Mouse (Mus musculus): Measurements from ENCODE around the gene Rnasel. TPM values are rescaled to one million over a fixed set of nuclear protein-coding genes. Genes with fewer than 3 reads are reported as not detected.

Rnasel gene
- polyA plus RNA-seq, 1 experiment from 2014 or later: 10.5 TPM

DNA sequence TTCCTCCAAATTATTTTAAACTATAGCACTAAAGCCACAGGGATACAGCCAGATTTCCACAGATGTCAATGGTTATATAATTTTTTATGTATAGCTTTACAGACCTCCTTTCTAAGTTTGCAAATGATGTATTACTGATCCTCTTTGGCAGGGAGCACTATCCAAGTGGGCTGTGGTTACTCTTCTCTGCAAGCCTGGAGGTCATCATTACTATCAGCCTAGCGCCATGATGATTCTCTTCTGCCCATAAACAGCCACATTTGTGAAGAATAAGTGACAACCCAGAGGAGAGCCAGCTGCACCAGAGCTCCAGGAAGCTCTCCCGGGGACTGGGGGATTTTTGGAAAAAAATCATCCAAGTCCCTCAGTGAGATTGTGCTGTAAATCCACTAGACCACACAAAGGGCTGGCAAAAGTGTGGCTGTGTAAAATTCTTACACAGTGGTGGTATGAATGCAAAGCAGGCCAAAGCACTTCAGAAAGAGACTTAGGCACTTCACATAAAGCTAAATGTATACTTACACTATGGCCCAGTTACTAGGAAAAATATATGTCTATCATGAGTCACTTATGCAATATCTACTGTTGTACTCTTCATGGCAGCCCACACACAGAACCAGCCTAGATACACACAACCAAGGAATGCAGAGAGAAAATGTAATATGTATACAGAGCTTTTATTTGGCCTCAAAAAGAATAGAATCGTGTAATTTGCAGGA lies 37.5 kb upstream of the Rnasel start:
- H3K27me3 ChIP-seq: no peaks in the 10 kb centered on the region
- H3K9ac ChIP-seq (replicated peaks): no peak overlapping the region
- no peaks in the 10 kb centered on the region for H3K36me3 ChIP-seq
- H3K9me3 ChIP-seq: no peaks in the 10 kb centered on the region
- no peak overlapping the region for H3K27ac ChIP-seq
- 74% methylated on average over 3 of the region's 3 CpGs for WGBS
- ATAC-seq (ENCODE audit: insufficient number of reproducible peaks, insufficient read depth, low FRiP score, low TSS enrichment, low read depth): no peak
- no peak overlapping the region for H3K4me3 ChIP-seq (replicated peaks)
- H3K4me2 ChIP-seq: no peak overlapping the region
- H3K4me1 ChIP-seq (replicated peaks): no peaks in the 10 kb centered on the region

DNA sequence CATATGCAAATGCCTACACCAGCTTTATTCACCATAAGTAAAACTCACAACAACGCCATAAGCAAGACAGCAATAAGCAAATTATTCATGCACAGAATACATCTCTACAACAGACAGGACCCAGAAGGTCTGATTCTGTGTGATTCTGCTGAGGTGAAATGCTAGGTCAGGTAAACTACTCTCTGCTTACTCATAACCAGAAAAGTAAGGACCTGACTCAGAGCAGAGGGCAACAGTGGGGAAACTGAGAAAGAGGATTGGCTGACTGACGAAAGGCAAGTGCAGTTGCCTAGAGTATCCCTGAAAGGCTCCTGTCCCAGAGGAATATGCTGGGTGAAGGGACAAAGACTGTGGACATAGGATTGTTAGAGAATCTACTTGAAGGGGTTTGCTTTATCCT lies 36.6 kb upstream of the Rnasel start:
- no peaks in the 10 kb centered on the region for H3K36me3 ChIP-seq
- H3K9ac ChIP-seq (replicated peaks): no peak overlapping the region
- 93% methylated on average over 2 of the region's 2 CpGs for WGBS

DNA sequence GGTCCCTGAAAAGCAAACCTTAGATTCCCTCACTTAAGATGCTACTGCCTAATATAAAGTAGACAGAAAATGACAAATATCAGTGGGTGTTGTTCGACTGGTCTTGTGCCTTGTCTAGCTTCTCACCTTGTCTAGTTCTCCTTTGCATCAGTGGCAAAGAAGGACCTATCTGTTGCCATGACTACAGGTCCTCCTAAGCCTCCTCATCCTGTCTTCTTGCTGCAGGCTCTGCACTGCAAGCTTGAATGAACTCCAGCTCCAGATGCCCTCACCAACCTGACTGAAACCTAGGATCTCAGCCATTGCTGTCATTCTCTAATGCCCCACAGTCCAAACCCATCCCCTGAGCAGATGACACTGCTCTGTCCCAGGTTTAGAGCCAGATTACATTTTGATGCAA lies 31.2 kb upstream of the Rnasel start:
- ATAC-seq (ENCODE audit: insufficient number of reproducible peaks, insufficient read depth, low FRiP score, low TSS enrichment, low read depth): no peak
- Histone ChIP-seq H3K36me3 (no peaks in the 10 kb centered on the region), H3K27ac (no peak overlapping the region), H3K4me3 (replicated peaks) (no peak overlapping the region), H3K4me2 (no peak overlapping the region), H3K27me3 (no peaks in the 10 kb centered on the region), H3K9me3 (no peaks in the 10 kb centered on the region), H3K9ac (replicated peaks) (no peak overlapping the region), H3K4me1 (replicated peaks) (no peaks in the 10 kb centered on the region)
- WGBS: 84% methylated on average over 1 of the region's 1 CpGs

More for the DNA sequence above, 36.6 kb upstream of the Rnasel start:
- H3K4me3 ChIP-seq (replicated peaks): no peak overlapping the region
- no peak overlapping the region for H3K27ac ChIP-seq
- no peaks in the 10 kb centered on the region for H3K27me3 ChIP-seq
- H3K4me1 ChIP-seq (replicated peaks): no peaks in the 10 kb centered on the region
- no peaks in the 10 kb centered on the region for H3K9me3 ChIP-seq
- H3K4me2 ChIP-seq: no peak overlapping the region
- no peak for ATAC-seq (ENCODE audit: insufficient number of reproducible peaks, insufficient read depth, low FRiP score, low TSS enrichment, low read depth)

DNA sequence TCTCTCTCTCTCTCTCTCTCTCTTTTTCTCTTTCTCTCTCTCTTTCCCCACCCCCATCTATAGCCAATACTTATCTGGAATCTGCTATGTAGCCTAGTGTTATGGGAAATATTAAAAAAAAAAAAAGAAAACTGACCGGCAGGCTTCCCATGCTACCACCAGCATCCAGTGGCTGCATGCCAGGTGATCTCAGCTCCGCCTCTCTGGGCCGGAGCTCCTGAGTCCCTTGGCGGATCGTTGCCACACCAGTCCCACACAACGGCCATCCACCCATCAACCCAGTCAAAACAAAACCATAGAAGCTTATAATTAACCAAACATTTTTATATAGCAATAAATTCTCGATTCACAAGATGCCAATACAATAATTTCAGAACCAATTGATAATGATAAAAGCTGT lies 28.3 kb upstream of the Rnasel start:
- Histone ChIP-seq H3K4me3 (replicated peaks) (no peak overlapping the region), H3K36me3 (no peaks in the 10 kb centered on the region), H3K4me2 (no peak overlapping the region), H3K27ac (no peak overlapping the region), H3K27me3 (no peaks in the 10 kb centered on the region), H3K9ac (replicated peaks) (no peak overlapping the region), H3K4me1 (replicated peaks) (no peaks in the 10 kb centered on the region), H3K9me3 (no peaks in the 10 kb centered on the region)
- 82% methylated on average over 7 of the region's 7 CpGs for WGBS
- ATAC-seq (ENCODE audit: insufficient number of reproducible peaks, insufficient read depth, low FRiP score, low TSS enrichment, low read depth): no peak

DNA sequence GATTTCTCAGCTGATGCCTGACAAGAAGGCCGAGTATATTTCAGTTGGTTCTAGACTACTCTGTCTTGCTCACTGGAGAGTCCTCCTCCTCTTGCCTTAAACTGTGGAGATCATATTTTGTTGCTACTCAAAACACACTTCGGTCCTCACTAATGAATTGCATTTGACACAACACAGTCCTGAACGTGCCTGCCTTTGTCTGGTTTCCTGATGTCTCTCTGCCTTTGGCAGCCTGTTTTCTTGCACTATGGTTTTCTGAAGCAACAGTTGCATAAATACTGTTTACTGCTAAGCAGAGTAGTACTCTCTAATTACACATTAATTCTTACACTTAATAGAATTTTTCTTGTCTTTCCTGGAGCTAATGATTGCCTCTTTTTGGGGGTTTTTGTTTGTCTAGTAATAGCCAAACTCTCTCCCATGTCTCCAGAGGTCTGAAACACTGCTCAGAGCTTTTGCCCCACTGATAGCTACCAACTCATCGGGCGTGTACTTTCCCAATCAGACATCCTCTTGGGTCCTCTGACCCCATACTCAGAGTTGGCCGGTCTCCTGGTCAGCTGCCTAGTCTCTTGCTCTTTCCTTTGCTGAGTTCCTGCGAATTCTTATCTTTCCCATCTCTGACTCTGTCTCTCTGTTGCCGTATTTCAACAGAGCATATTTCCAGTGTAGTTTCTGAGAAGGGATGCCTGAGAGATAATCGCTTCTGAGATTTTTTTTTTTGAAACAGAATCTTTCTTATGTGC lies 27.5 kb upstream of the Rnasel start:
- Histone ChIP-seq H3K9ac (replicated peaks) (no peak overlapping the region), H3K4me2 (no peak overlapping the region), H3K9me3 (no peaks in the 10 kb centered on the region), H3K36me3 (no peaks in the 10 kb centered on the region), H3K27ac (no peak overlapping the region), H3K4me3 (replicated peaks) (no peak overlapping the region), H3K4me1 (replicated peaks) (no peaks in the 10 kb centered on the region), H3K27me3 (no peaks in the 10 kb centered on the region)
- WGBS: 86% methylated on average over 9 of the region's 9 CpGs
- no peak for ATAC-seq (ENCODE audit: insufficient number of reproducible peaks, insufficient read depth, low FRiP score, low TSS enrichment, low read depth)

DNA sequence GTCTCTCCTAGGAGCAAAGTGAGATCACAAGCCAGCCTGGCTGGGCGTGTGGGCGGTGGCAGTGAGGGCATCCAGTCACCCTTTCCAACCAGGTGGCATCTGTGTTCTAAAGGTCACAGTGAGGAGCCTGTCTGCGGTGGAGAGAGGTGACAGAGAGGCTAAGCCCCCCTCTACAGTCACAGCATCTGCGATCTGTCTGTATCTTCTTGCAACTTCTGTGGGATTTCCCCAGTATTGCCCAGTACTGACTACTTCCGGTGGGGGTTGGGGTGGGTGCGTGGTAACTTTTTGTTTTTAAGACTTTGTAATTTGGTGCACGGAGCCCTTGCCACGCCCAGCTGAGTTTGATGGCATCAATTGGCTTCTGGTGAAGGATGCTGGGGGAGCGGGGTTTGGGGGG lies 25.8 kb upstream of the Rnasel start:
- H3K27me3 ChIP-seq: no peaks in the 10 kb centered on the region

DNA sequence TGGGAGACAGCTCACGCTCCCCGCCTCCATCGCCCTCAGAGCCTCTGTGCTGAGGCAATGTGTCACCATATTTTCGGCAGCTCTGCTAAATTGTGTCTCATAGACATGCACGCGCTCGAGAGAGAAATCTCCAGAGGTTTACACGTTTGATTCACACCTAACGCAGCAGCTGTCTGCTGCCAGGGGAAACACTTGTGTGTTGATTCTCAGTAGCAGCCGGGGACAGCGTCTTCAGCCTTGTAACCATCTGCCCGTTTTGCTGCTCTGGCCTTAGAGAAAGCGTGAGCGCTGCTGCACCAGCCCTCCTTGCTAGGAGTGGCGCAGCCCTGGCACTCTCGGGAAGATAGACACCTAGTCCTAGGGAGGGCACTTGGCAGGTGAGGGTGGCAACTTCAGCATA lies 22.6 kb upstream of the Rnasel start:
- 84% methylated on average over 16 of the region's 16 CpGs for WGBS
- H3K27ac ChIP-seq: no peak overlapping the region

More for the DNA sequence above, 25.8 kb upstream of the Rnasel start:
- no peak for ATAC-seq (ENCODE audit: insufficient number of reproducible peaks, insufficient read depth, low FRiP score, low TSS enrichment, low read depth)
- 77% methylated on average over 9 of the region's 9 CpGs for WGBS
- Histone ChIP-seq H3K9ac (replicated peaks) (no peak overlapping the region), H3K4me3 (replicated peaks) (no peak overlapping the region), H3K27ac (no peak overlapping the region), H3K36me3 (no peaks in the 10 kb centered on the region), H3K9me3 (no peaks in the 10 kb centered on the region), H3K4me2 (no peak overlapping the region), H3K4me1 (replicated peaks) (no peaks in the 10 kb centered on the region)

DNA sequence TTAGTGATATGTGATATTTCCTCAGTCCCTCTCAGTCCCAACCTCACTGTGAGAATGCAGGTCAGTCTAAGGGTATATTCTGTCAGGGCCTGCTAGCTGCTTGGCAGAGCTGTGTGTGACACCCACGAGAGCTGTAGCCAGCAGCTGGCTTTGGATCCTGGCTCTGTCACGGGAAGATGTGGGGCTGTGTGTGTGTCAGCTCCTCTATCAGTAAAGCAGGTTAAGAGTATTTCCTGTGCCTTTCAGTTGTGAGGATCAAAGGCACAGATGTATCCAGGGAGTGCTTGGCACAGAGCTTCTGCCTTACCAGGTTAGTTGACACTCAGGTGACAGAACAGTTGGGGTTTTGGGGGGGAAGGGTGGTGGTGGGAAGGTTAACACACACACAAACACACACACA lies 19.4 kb upstream of the Rnasel start:
- Histone ChIP-seq H3K36me3 (no peaks in the 10 kb centered on the region), H3K9ac (replicated peaks) (no peak overlapping the region), H3K4me2 (no peak overlapping the region), H3K27me3 (no peaks in the 10 kb centered on the region), H3K4me1 (replicated peaks) (peaks cover 21% of the 10 kb centered on the region), H3K4me3 (replicated peaks) (no peak overlapping the region), H3K27ac (no peak overlapping the region), H3K9me3 (no peaks in the 10 kb centered on the region)
- no peak for ATAC-seq (ENCODE audit: insufficient number of reproducible peaks, insufficient read depth, low FRiP score, low TSS enrichment, low read depth)
- WGBS: 57% methylated on average over 2 of the region's 2 CpGs

More for the DNA sequence above, 22.6 kb upstream of the Rnasel start:
- Histone ChIP-seq H3K36me3 (no peaks in the 10 kb centered on the region), H3K4me2 (no peak overlapping the region), H3K9me3 (no peaks in the 10 kb centered on the region), H3K9ac (replicated peaks) (no peak overlapping the region), H3K4me1 (replicated peaks) (no peaks in the 10 kb centered on the region), H3K4me3 (replicated peaks) (no peak overlapping the region), H3K27me3 (no peaks in the 10 kb centered on the region)
- ATAC-seq (ENCODE audit: insufficient number of reproducible peaks, insufficient read depth, low FRiP score, low TSS enrichment, low read depth): no peak

DNA sequence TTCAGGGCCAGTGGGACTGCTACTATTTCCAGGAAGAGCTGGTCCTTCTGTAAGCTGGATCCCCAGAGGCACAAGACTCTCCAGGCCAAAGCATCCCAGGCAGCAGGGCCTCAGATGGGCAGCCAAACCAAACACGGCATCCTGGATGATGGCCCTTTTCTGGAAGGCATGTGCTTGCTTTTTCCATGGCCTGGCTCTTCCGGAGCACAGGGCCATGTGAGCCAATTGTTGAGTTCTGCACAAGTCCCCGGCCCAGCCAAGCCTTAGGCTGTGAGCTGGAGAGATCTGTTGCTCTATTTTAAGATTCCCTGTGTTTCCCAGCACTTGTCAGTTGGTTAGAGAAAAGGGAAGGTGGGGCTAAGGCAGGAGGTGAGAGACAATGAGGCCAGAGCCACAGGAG lies 18.6 kb upstream of the Rnasel start:
- no peaks in the 10 kb centered on the region for H3K36me3 ChIP-seq
- no peak for ATAC-seq (ENCODE audit: insufficient number of reproducible peaks, insufficient read depth, low FRiP score, low TSS enrichment, low read depth)
- 61% methylated on average over 3 of the region's 3 CpGs for WGBS
- H3K27me3 ChIP-seq: no peaks in the 10 kb centered on the region
- H3K9ac ChIP-seq (replicated peaks): no peak overlapping the region
- H3K27ac ChIP-seq: no peak overlapping the region
- H3K4me3 ChIP-seq (replicated peaks): no peak overlapping the region
- no peak overlapping the region for H3K4me2 ChIP-seq
- peaks cover 21% of the 10 kb centered on the region for H3K4me1 ChIP-seq (replicated peaks)
- H3K9me3 ChIP-seq: no peaks in the 10 kb centered on the region

DNA sequence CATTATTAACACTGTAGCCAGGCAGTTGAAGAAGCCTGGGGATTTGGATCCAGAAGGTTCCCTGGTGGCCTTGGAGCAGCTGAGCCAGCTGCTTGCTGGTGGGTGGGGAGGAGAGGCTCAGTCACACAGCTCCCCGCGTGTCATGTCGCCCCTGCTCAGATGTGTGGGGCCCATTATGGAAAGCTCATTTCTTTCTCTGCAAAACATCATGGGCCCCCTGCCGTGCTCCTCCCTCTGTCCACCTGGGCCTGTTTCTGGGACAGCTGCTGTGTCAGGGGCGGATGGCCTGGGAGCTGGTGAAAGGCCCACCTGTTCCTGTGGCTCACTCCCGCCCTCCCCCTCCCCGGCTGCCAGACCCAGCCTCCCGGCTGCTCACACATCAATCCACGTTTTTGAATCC lies 16.0 kb upstream of the Rnasel start:
- Histone ChIP-seq H3K9ac (replicated peaks) (no peak overlapping the region), H3K4me2 (no peak overlapping the region), H3K9me3 (no peaks in the 10 kb centered on the region), H3K4me1 (replicated peaks) (peaks cover 41% of the 10 kb centered on the region), H3K27ac (no peak overlapping the region), H3K4me3 (replicated peaks) (no peak overlapping the region), H3K36me3 (no peaks in the 10 kb centered on the region), H3K27me3 (peaks cover 9% of the 10 kb centered on the region)
- 21% methylated on average over 9 of the region's 9 CpGs for WGBS
- peak; percentile 45 for ATAC-seq (ENCODE audit: insufficient number of reproducible peaks, insufficient read depth, low FRiP score, low TSS enrichment, low read depth)

DNA sequence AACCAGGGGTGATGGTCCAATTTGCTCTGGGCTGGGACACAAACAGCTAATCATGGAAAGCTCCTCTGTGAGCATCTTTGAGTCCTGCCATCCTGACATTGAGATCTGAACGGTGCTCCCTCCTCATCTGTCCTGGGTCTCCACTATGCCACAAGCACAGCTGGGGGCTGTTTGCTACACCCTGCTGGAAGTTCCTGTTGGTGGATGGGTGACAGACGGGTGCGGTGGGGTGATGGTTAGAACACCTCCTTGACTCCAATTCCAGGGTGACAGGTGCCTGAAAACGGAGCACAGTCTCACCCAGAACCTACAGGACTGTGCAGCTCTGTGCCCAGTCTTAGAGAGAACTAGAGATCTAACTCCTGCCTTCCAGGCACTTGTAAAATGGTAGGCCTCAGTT lies 14.4 kb upstream of the Rnasel start:
- WGBS: 74% methylated on average over 4 of the region's 4 CpGs
- Histone ChIP-seq H3K9ac (replicated peaks) (no peak overlapping the region), H3K27me3 (peaks cover 25% of the 10 kb centered on the region), H3K4me3 (replicated peaks) (no peak overlapping the region), H3K36me3 (no peaks in the 10 kb centered on the region), H3K27ac (no peak overlapping the region), H3K4me1 (replicated peaks) (peaks cover 41% of the 10 kb centered on the region), H3K9me3 (no peaks in the 10 kb centered on the region), H3K4me2 (no peak overlapping the region)
- no peak for ATAC-seq (ENCODE audit: insufficient number of reproducible peaks, insufficient read depth, low FRiP score, low TSS enrichment, low read depth)

DNA sequence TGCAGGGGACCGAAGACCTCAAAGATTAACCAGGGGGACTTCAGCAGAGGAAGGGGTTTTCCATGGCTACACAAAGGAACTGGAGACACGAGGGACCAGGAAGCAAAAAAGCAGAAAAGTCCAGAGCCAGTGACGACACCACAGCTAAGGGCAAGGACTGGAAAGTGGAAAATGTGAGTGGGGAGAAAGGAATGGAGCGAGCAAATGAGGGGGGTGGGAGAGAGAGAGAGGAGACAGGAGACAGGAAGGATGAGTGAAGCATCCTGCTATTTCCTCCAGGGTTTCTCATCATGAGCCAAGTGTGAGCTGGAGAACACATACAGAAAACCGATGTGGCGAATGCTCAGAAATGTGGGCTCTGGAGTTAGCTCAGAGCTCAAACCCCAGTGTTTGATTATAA lies 13.1 kb upstream of the Rnasel start:
- Histone ChIP-seq H3K4me2 (no peak overlapping the region), H3K9ac (replicated peaks) (no peak overlapping the region), H3K4me3 (replicated peaks) (no peak overlapping the region), H3K9me3 (no peaks in the 10 kb centered on the region), H3K27me3 (peaks cover 38% of the 10 kb centered on the region), H3K27ac (no peak overlapping the region), H3K36me3 (no peaks in the 10 kb centered on the region), H3K4me1 (replicated peaks) (peaks cover 45% of the 10 kb centered on the region)
- WGBS: 78% methylated on average over 6 of the region's 6 CpGs
- ATAC-seq (ENCODE audit: insufficient number of reproducible peaks, insufficient read depth, low FRiP score, low TSS enrichment, low read depth): no peak

Measured in limb, embryonic 12.5 days (tissue).